8 mouse cellular contexts compared by ENCODE assay signal in genomic region chr3:65442269-65442668, GRCm38 (mm10). TPM values are rescaled to one million over a fixed set of nuclear protein-coding genes. Genes with fewer than 3 reads are reported as not detected.
A peak's percentile ranks its signal among the peaks of the same experiment; 100 is the strongest.
DNase-seq lines count a peak whose midpoint lies in the region; ATAC-seq and TF ChIP-seq lines count a peak whose summit lies in the region.

No protein-coding gene starts in this region.

- TF ChIP-seq CTCF in cerebellum, adult 2 months (IDR thresholded peaks at IDR 0.05; ENCODE audit: borderline replicate concordance, insufficient read depth, low read depth, low read length), result no peak
- no peak for TF ChIP-seq CTCF in lung, adult 2 months (IDR thresholded peaks at IDR 0.05; ENCODE audit: insufficient read depth, low read length)

- DNase-seq in cerebellum, adult 2 months, result no peak
- no peak for DNase-seq in cerebellum, postnatal 4 days (ENCODE audit: low spot score in 2 of 2)
- peak; percentile 34 for DNase-seq in lung, adult 2 months
- no peak for DNase-seq in embryo, embryonic 9.5 days (ENCODE audit: extremely low spot score)

- no peak for TF ChIP-seq POLR2A in cerebellum, adult 2 months (IDR thresholded peaks at IDR 0.05; ENCODE audit: borderline replicate concordance, insufficient read depth, low read length)
- no peak for TF ChIP-seq POLR2A in lung, adult 2 months (IDR thresholded peaks at IDR 0.05; ENCODE audit: borderline replicate concordance, extremely low read depth, low read depth, low read length)

- no peaks in the 10 kb centered on the region for H3K27me3 ChIP-seq in cerebellum, adult 2 months (ENCODE audit: control insufficient read depth, insufficient read depth, low read length)
- H3K27me3 ChIP-seq in neural tube, embryonic 14.5 days (ENCODE audit: control insufficient read depth, insufficient read depth, low read length), result no peaks in the 10 kb centered on the region
- H3K27me3 ChIP-seq in neural tube, embryonic 15.5 days (replicated peaks), result no peaks in the 10 kb centered on the region
- H3K27me3 ChIP-seq in heart, embryonic 15.5 days, result no peaks in the 10 kb centered on the region

- no peaks in the 10 kb centered on the region for H3K36me3 ChIP-seq in neural tube, embryonic 14.5 days (ENCODE audit: control insufficient read depth, insufficient read depth, low read length)
- no peaks in the 10 kb centered on the region for H3K36me3 ChIP-seq in neural tube, embryonic 15.5 days
- H3K36me3 ChIP-seq in heart, embryonic 15.5 days, result no peaks in the 10 kb centered on the region

- no peak for ATAC-seq in neural tube, embryonic 14.5 days (ENCODE audit: low read depth)
- no peak for ATAC-seq in neural tube, embryonic 15.5 days (ENCODE audit: low FRiP score)
- 0 out of 2 replicates have a peak, but pooled peaks have one; percentile 70 for ATAC-seq in heart, embryonic 15.5 days (replicated peaks; ENCODE audit: insufficient number of reproducible peaks, insufficient read depth, low FRiP score, low read depth)
- no peak for ATAC-seq in inflammation-experienced regulatory T-cells, adult 6 months

- no peak overlapping the region for H3K4me2 ChIP-seq in neural tube, embryonic 14.5 days (ENCODE audit: low read depth, low read length)
- no peak overlapping the region for H3K4me2 ChIP-seq in neural tube, embryonic 15.5 days
- H3K4me2 ChIP-seq in heart, embryonic 15.5 days, result no peak overlapping the region

- H3K9me3 ChIP-seq in neural tube, embryonic 14.5 days (ENCODE audit: control insufficient read depth, low read length), result no peaks in the 10 kb centered on the region
- no peaks in the 10 kb centered on the region for H3K9me3 ChIP-seq in neural tube, embryonic 15.5 days (replicated peaks)
- no peaks in the 10 kb centered on the region for H3K9me3 ChIP-seq in heart, embryonic 15.5 days (replicated peaks)

- 0 out of 2 replicates have a peak overlapping the region, but pooled peaks have one; percentile 6 for H3K27ac ChIP-seq in cerebellum, adult 2 months (ENCODE audit: insufficient read depth, low read length)
- H3K27ac ChIP-seq in neural tube, embryonic 14.5 days (ENCODE audit: low read depth, low read length), result peak overlapping the region; percentile 48; the same call in 1 of the 2 replicates
- no peak overlapping the region for H3K27ac ChIP-seq in neural tube, embryonic 15.5 days (replicated peaks)
- no peak overlapping the region for H3K27ac ChIP-seq in heart, embryonic 15.5 days

- H3K4me1 ChIP-seq in cerebellum, adult 2 months (ENCODE audit: control insufficient read depth, insufficient read depth, low read length), result peaks cover 4% of the 10 kb centered on the region
- H3K4me1 ChIP-seq in neural tube, embryonic 14.5 days (ENCODE audit: control insufficient read depth, insufficient read depth, low read length), result peaks cover 14% of the 10 kb centered on the region
- H3K4me1 ChIP-seq in neural tube, embryonic 15.5 days, result peaks cover 17% of the 10 kb centered on the region
- H3K4me1 ChIP-seq in heart, embryonic 15.5 days (replicated peaks), result peaks cover 11% of the 10 kb centered on the region
- no peaks in the 10 kb centered on the region for H3K4me1 ChIP-seq in lung, adult 2 months (ENCODE audit: control insufficient read depth, insufficient read depth, low read length)

- no peak overlapping the region for H3K4me3 ChIP-seq in cerebellum, adult 2 months (replicated peaks; ENCODE audit: insufficient read depth, low read depth, low read length)
- no peak overlapping the region for H3K4me3 ChIP-seq in neural tube, embryonic 14.5 days (ENCODE audit: low read depth, low read length)
- H3K4me3 ChIP-seq in neural tube, embryonic 15.5 days (replicated peaks), result no peak overlapping the region
- H3K4me3 ChIP-seq in heart, embryonic 15.5 days, result no peak overlapping the region
- no peak overlapping the region for H3K4me3 ChIP-seq in lung, adult 2 months (replicated peaks; ENCODE audit: extremely low read depth, low read depth, low read length)

- no peak overlapping the region for H3K9ac ChIP-seq in neural tube, embryonic 14.5 days (replicated peaks; ENCODE audit: low read depth, low read length)
- no peak overlapping the region for H3K9ac ChIP-seq in neural tube, embryonic 15.5 days (replicated peaks)
- H3K9ac ChIP-seq in heart, embryonic 15.5 days, result no peak overlapping the region

- WGBS in cerebellum, adult 2 months, result 81% methylated on average over 4 of the region's 4 CpGs
- WGBS in neural tube, embryonic 14.5 days, result 69% methylated on average over 4 of the region's 4 CpGs
- 73% methylated on average over 4 of the region's 4 CpGs for WGBS in neural tube, embryonic 15.5 days
- WGBS in heart, embryonic 15.5 days, result 58% methylated on average over 4 of the region's 4 CpGs
- WGBS in lung, adult 2 months, result 47% methylated on average over 4 of the region's 4 CpGs

RNA-seq across cellular contexts. Expression of gene Ssr3, which starts 49.8 kb away (rescaled TPM):
- 91.6 and 92.7 TPM in 2 replicates for polyA plus RNA-seq in cerebellum, adult 2 months (2012; rRNA removed)
- polyA plus RNA-seq in neural tube, embryonic 14.5 days (2014; fragmentation: Nextera tagmentation; extraction: Ambion mirVana), result 160 and 192 TPM in 2 replicates
- polyA plus RNA-seq in neural tube, embryonic 15.5 days (2015; fragmentation: Nextera tagmentation; extraction: Ambion mirVana), result 144 and 162 TPM in 2 replicates
- polyA plus RNA-seq in heart, embryonic 15.5 days (2015; fragmentation: Nextera tagmentation; extraction: Ambion mirVana), result 193 and 207 TPM in 2 replicates
- 44.2 and 69.4 TPM in 2 replicates for polyA plus RNA-seq in lung, adult 2 months (2012; rRNA removed)
- 100 to 1,000 TPM; 122 to 180 (median 142) TPM for polyA plus RNA-seq in inflammation-experienced regulatory T-cells, adult 6 months (2017; shearing (Covaris generic))

Comparison
In these comparisons a context has a peak if more than half of its experiments do, and no peak if none do; other contexts are left out.
1. H3K27ac ChIP-seq: peak in cerebellum, adult 2 months (single experiment) and neural tube, embryonic 14.5 days (single experiment); none in neural tube, embryonic 15.5 days (single experiment) and heart, embryonic 15.5 days (single experiment).